Mouse (Mus musculus): ENCODE results near the gene Fbxl17. TPM values are rescaled to one million over a fixed set of nuclear protein-coding genes. Genes with fewer than 3 reads are reported as not detected.

Fbxl17 gene
- polyA plus RNA-seq, 1 experiment: 5.9 TPM

DNA sequence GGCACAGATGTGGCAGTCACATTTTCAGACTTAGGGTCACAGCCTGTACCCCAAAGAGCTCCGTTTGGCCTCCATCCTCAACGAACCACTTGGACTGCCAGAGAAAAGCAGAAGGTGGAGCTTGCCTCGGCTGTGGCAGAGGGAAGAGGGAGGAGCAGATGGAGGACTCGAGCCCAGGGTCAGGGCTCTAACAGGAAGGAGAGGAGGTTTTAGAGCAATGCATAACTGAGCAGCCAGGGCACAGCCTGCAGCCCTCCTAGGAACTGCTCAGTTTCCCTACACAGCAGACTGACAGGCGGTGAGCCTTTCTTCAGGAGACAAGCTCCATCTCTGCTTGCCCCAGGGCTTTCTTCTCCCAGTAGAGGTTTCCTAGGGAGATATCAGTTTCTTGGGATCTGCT lies 178.5 kb downstream of the Fbxl17 start:
- Histone ChIP-seq H3K36me3 (ENCODE audit: control insufficient read depth, insufficient read depth, low read length) (no peaks in the 10 kb centered on the region), H3K27me3 (ENCODE audit: control insufficient read depth, insufficient read depth, low read length) (no peaks in the 10 kb centered on the region), H3K4me1 (ENCODE audit: control insufficient read depth, insufficient read depth, insufficient read length, low read length) (no peaks in the 10 kb centered on the region), H3K27ac (ENCODE audit: insufficient read depth, low read depth, low read length) (no peak overlapping the region), H3K4me3 (ENCODE audit: low read depth, low read length) (no peak overlapping the region)
- TF ChIP-seq CTCF (IDR thresholded peaks at IDR 0.05; ENCODE audit: extremely low read depth, insufficient read length, insufficient replicate concordance, low read depth, low read length) (no peak), POLR2A (IDR thresholded peaks at IDR 0.05; ENCODE audit: low read depth, low read length) (no peak)
- WGBS: 46% methylated on average over 5 of the region's 5 CpGs

GRCm38 (mm10) chr17:63317518-63317917 lies 182.3 kb downstream of the Fbxl17 start:
- Histone ChIP-seq H3K36me3 (ENCODE audit: control insufficient read depth, insufficient read depth, low read length) (no peaks in the 10 kb centered on the region), H3K27me3 (ENCODE audit: control insufficient read depth, insufficient read depth, low read length) (no peaks in the 10 kb centered on the region), H3K27ac (ENCODE audit: insufficient read depth, low read depth, low read length) (no peak overlapping the region), H3K4me3 (ENCODE audit: low read depth, low read length) (no peak overlapping the region), H3K4me1 (ENCODE audit: control insufficient read depth, insufficient read depth, insufficient read length, low read length) (no peaks in the 10 kb centered on the region)
- WGBS: 71% methylated on average over 7 of the region's 7 CpGs
- TF ChIP-seq CTCF (IDR thresholded peaks at IDR 0.05; ENCODE audit: extremely low read depth, insufficient read length, insufficient replicate concordance, low read depth, low read length) (no peak), POLR2A (IDR thresholded peaks at IDR 0.05; ENCODE audit: low read depth, low read length) (no peak)

- TF ChIP-seq POLR2A (IDR thresholded peaks at IDR 0.05; ENCODE audit: low read depth, low read length) (no peak), CTCF (IDR thresholded peaks at IDR 0.05; ENCODE audit: extremely low read depth, insufficient read length, insufficient replicate concordance, low read depth, low read length) (no peak)
- Histone ChIP-seq H3K36me3 (ENCODE audit: control insufficient read depth, insufficient read depth, low read length) (no peaks in the 10 kb centered on the region), H3K4me3 (ENCODE audit: low read depth, low read length) (no peak overlapping the region), H3K27me3 (ENCODE audit: control insufficient read depth, insufficient read depth, low read length) (no peaks in the 10 kb centered on the region), H3K4me1 (ENCODE audit: control insufficient read depth, insufficient read depth, insufficient read length, low read length) (no peaks in the 10 kb centered on the region), H3K27ac (ENCODE audit: insufficient read depth, low read depth, low read length) (no peak overlapping the region)
- 76% methylated on average over 12 of the region's 12 CpGs for WGBS
These were observed 184.0 kb downstream of the Fbxl17 start for GRCm38 (mm10) chr17:63315646-63316480.

GRCm38 (mm10) chr17:63312804-63313203 lies 187.0 kb downstream of the Fbxl17 start:
- no peak for TF ChIP-seq POLR2A (IDR thresholded peaks at IDR 0.05; ENCODE audit: low read depth, low read length)
- TF ChIP-seq CTCF (IDR thresholded peaks at IDR 0.05; ENCODE audit: extremely low read depth, insufficient read length, insufficient replicate concordance, low read depth, low read length): no peak
- WGBS: 97% methylated on average over 3 of the region's 3 CpGs
- H3K4me3 ChIP-seq (ENCODE audit: low read depth, low read length): no peak overlapping the region
- no peak overlapping the region for H3K27ac ChIP-seq (ENCODE audit: insufficient read depth, low read depth, low read length)
- no peaks in the 10 kb centered on the region for H3K36me3 ChIP-seq (ENCODE audit: control insufficient read depth, insufficient read depth, low read length)
- no peaks in the 10 kb centered on the region for H3K27me3 ChIP-seq (ENCODE audit: control insufficient read depth, insufficient read depth, low read length)
- H3K4me1 ChIP-seq (ENCODE audit: control insufficient read depth, insufficient read depth, insufficient read length, low read length): no peaks in the 10 kb centered on the region

DNA sequence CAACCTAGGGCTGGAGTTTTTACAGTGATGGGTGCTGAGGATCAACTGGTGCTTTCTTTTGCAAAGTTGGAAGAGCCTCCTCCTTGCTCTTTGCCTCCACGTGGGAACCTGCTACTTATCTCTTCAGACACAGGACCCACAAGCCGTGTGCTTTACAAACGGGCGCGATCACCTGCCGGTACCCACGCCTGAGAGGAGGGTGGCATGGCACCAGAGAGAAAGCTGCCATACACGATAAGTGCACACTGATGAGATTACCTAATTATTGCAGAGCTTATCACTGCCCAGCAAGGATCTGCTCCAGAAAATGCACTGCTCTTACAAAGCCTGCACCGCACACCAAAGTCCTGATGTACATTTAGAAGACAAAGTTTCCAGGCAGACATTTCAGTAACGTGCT lies 187.5 kb downstream of the Fbxl17 start:
- TF ChIP-seq CTCF (IDR thresholded peaks at IDR 0.05; ENCODE audit: extremely low read depth, insufficient read length, insufficient replicate concordance, low read depth, low read length) (no peak), POLR2A (IDR thresholded peaks at IDR 0.05; ENCODE audit: low read depth, low read length) (no peak)
- Histone ChIP-seq H3K4me3 (ENCODE audit: low read depth, low read length) (no peak overlapping the region), H3K27ac (ENCODE audit: insufficient read depth, low read depth, low read length) (no peak overlapping the region), H3K4me1 (ENCODE audit: control insufficient read depth, insufficient read depth, insufficient read length, low read length) (no peaks in the 10 kb centered on the region), H3K27me3 (ENCODE audit: control insufficient read depth, insufficient read depth, low read length) (no peaks in the 10 kb centered on the region), H3K36me3 (ENCODE audit: control insufficient read depth, insufficient read depth, low read length) (no peaks in the 10 kb centered on the region)
- WGBS: 71% methylated on average over 10 of the region's 10 CpGs

DNA sequence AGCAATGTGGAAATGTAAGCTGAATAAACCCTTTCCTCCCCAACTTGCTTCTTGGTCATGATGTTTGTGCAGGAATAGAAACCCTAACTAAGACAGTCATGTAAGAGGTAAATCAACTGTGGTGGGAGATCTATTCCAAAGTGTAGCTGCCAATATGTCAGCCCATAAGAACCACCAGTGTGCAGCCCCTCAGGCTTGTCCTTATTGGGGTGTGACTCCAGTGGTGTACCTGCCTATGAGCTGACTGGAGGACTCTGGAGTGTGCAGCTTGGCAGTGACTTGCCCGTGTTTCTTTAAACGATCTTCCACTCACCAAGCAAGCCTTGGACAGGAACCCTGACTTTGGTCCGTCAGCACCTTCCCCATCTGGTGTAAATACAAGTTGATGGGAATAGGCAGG lies 188.2 kb downstream of the Fbxl17 start:
- 82% methylated on average over 3 of the region's 3 CpGs for WGBS
- H3K27ac ChIP-seq (ENCODE audit: insufficient read depth, low read depth, low read length): no peak overlapping the region

DNA sequence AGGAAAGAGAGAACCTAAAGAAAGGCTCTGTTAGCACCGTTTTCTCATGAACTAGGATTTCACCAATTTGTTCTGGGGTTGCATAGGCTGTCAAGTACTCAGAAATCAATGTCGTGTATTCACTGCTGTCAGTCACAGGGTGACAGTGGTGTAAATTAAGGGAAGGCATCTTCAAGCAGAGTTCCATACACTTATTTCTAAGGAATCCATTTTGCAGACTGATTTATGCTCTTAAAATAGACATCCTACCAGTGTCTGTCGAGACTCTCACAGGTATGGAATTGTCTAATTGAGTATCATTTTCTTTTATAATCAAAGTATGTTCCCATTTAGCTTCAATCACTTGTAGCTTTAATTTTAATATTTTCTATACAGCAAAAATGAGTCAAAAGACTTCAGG lies 189.8 kb downstream of the Fbxl17 start:
- Histone ChIP-seq H3K36me3 (ENCODE audit: control insufficient read depth, insufficient read depth, low read length) (no peaks in the 10 kb centered on the region), H3K4me1 (ENCODE audit: control insufficient read depth, insufficient read depth, insufficient read length, low read length) (no peaks in the 10 kb centered on the region), H3K27ac (ENCODE audit: insufficient read depth, low read depth, low read length) (no peak overlapping the region), H3K27me3 (ENCODE audit: control insufficient read depth, insufficient read depth, low read length) (no peaks in the 10 kb centered on the region), H3K4me3 (ENCODE audit: low read depth, low read length) (no peak overlapping the region)
- WGBS: 87% methylated on average over 3 of the region's 3 CpGs
- no peak for TF ChIP-seq CTCF (IDR thresholded peaks at IDR 0.05; ENCODE audit: extremely low read depth, insufficient read length, insufficient replicate concordance, low read depth, low read length)
- TF ChIP-seq POLR2A (IDR thresholded peaks at IDR 0.05; ENCODE audit: low read depth, low read length): no peak

More for the DNA sequence above, 188.2 kb downstream of the Fbxl17 start:
- Histone ChIP-seq H3K27me3 (ENCODE audit: control insufficient read depth, insufficient read depth, low read length) (no peaks in the 10 kb centered on the region), H3K36me3 (ENCODE audit: control insufficient read depth, insufficient read depth, low read length) (no peaks in the 10 kb centered on the region), H3K4me1 (ENCODE audit: control insufficient read depth, insufficient read depth, insufficient read length, low read length) (no peaks in the 10 kb centered on the region), H3K4me3 (ENCODE audit: low read depth, low read length) (no peak overlapping the region)
- TF ChIP-seq CTCF (IDR thresholded peaks at IDR 0.05; ENCODE audit: extremely low read depth, insufficient read length, insufficient replicate concordance, low read depth, low read length) (no peak), POLR2A (IDR thresholded peaks at IDR 0.05; ENCODE audit: low read depth, low read length) (no peak)

Data from small intestine, adult 2 months (tissue).